Mouse (Mus musculus): ENCODE data around the gene Zp3.

The Zp3 gene

GRCm38 (mm10) chr5:135962492-135963279 is 17.2 kb upstream of the Zp3 start:
- DNase-seq: peak; percentile 99 to 100

GRCm38 (mm10) chr5:135963280-135963627 is 16.6 kb upstream of the Zp3 start:
- no peak for DNase-seq

GRCm38 (mm10) chr5:135965501-135965930 is 14.4 kb upstream of the Zp3 start:
- DNase-seq: peak in 1 of 2 experiments; percentile 31

- DNase-seq: no peak
Observed at GRCm38 (mm10) chr5:135966866-135967265, 13.0 kb upstream of the Zp3 start.

- DNase-seq: no peak
Observed at GRCm38 (mm10) chr5:135968781-135969180, 11.1 kb upstream of the Zp3 start.

- DNase-seq: no peak
Observed at GRCm38 (mm10) chr5:135970247-135970646, 9.7 kb upstream of the Zp3 start.

- no peak for DNase-seq
Observed at GRCm38 (mm10) chr5:135971876-135972275, 8.0 kb upstream of the Zp3 start.

GRCm38 (mm10) chr5:135974365-135974764 is 5.5 kb upstream of the Zp3 start, which contains the start of gene Ssc4d:
Ssc4d (minus strand) TSS chr5:135974531.
- no peak for DNase-seq

GRCm38 (mm10) chr5:135975893-135976668 is 3.8 kb upstream of the Zp3 start:
- DNase-seq: no peak

GRCm38 (mm10) chr5:135979381-135979780 is 518 bp upstream of the Zp3 start:
- no peak for DNase-seq

- DNase-seq: no peak
Observed at GRCm38 (mm10) chr5:135982398-135982797, 2.5 kb downstream of the Zp3 start.

GRCm38 (mm10) chr5:135984546-135985044 is 4.7 kb downstream of the Zp3 start:
- no peak for DNase-seq

- no peak for DNase-seq
Observed at GRCm38 (mm10) chr5:135987248-135987647, 7.3 kb downstream of the Zp3 start.

GRCm38 (mm10) chr5:135990601-135991000 is 10.7 kb downstream of the Zp3 start:
- no peak for DNase-seq

- no peak for DNase-seq
Observed at GRCm38 (mm10) chr5:135993381-135993965, 13.6 kb downstream of the Zp3 start.

GRCm38 (mm10) chr5:135994335-135994724 is 14.4 kb downstream of the Zp3 start:
- no peak for DNase-seq

- DNase-seq: peak; percentile 79 to 83
Observed at GRCm38 (mm10) chr5:135994725-135995687, 15.1 kb downstream of the Zp3 start, which contains the start of gene Dtx2. Dtx2 (plus strand) TSS chr5:135994800.

GRCm38 (mm10) chr5:135996162-135996561 is 16.3 kb downstream of the Zp3 start:
- no peak for DNase-seq

- DNase-seq: no peak
Observed at GRCm38 (mm10) chr5:136001222-136001621, 21.3 kb downstream of the Zp3 start.

- DNase-seq: no peak
Observed at GRCm38 (mm10) chr5:136002325-136002724, 22.4 kb downstream of the Zp3 start.

- DNase-seq: no peak
Observed at GRCm38 (mm10) chr5:136002751-136003151, 22.9 kb downstream of the Zp3 start.

GRCm38 (mm10) chr5:136004537-136004936 is 24.6 kb downstream of the Zp3 start:
- DNase-seq: no peak
